Mouse (Mus musculus) cerebral cortex, adult 2 months (tissue): Measurements from ENCODE around the gene Hist1h2bq.

Source experiments
- whole genome bisulfite sequencing: fragments of 180-500 bp; shearing (Covaris S2); methylation state at CpG from one replicate; pipeline ENCODE4 v1.1.7; 2018; 5-methylcytosine and 5-hydroxymethylcytosine counted together

Hist1h2bq gene

DNA sequence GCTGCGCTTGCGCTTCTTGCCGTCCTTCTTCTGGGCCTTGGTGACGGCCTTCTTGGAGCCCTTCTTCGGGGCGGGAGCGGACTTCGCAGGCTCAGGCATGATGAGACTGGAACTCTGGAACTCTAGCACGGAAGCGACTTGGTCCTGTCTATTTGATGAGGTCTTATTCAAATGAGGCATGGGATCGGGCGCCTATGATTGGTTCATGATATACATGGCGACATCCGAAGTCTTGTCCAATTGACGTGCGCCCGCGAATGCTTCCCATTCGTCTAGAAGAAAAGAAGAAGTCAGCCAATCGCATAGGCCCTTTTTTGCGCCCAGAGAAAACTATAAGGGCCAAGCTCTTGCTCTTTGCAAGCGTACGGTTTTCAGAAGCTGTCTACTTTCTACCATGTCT is at the start of gene Hist1h2bq, which contains the start of gene Hist1h2ao:
Gene Hist1h2bq, minus strand, starts transcription at position 125 of the 400 bp plus-strand sequence.
Gene Hist1h2ao, plus strand, starts transcription at position 393 of the 400 bp plus-strand sequence.
- no CpG with 5 or more reads among the region's 23 CpGs for WGBS

DNA sequence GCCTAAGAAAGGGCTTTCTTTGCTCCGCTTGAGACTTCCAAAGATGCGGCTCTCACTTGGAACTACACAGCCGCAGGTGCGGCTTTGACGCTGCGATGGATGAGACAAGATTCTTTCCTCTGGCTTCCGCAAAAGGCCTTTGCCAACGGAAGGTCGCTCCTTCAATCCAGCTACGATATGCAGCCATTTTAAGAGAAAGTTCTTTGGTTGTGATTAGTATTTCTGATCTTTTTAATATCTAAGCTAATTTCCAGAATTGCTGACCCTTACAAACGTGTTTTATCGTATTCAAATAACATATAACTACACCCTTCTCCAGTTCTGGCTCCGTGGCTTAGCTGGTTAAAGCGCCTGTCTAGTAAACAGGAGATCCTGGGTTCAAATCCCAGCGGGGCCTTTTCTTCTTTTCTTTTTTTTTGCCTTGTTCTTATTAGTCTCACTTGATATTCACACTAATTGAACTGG is 45.7 kb upstream of the Hist1h2bq start:
- WGBS, result 6% methylated on average over 15 of the region's 15 CpGs

DNA sequence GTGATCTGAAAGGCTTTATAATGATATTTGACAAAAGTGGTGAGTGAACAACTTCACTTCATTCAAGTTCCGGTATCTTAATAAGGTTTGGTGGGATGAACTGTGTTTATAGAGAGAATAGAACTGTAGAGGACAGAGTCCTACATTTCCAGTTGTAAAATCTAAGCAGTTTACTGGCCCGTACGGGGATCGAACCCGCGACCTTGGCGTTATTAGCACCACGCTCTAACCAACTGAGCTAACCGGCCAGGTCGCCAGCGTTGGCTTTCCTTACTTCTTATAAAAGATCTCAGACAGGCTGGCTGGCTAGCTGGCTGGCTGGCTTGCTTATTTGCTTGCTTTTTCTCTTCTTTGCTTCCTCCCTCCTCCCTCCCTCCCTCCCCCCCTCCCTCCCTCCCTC is 45.1 kb upstream of the Hist1h2bq start:
- WGBS, result 8% methylated on average over 11 of the region's 11 CpGs

DNA sequence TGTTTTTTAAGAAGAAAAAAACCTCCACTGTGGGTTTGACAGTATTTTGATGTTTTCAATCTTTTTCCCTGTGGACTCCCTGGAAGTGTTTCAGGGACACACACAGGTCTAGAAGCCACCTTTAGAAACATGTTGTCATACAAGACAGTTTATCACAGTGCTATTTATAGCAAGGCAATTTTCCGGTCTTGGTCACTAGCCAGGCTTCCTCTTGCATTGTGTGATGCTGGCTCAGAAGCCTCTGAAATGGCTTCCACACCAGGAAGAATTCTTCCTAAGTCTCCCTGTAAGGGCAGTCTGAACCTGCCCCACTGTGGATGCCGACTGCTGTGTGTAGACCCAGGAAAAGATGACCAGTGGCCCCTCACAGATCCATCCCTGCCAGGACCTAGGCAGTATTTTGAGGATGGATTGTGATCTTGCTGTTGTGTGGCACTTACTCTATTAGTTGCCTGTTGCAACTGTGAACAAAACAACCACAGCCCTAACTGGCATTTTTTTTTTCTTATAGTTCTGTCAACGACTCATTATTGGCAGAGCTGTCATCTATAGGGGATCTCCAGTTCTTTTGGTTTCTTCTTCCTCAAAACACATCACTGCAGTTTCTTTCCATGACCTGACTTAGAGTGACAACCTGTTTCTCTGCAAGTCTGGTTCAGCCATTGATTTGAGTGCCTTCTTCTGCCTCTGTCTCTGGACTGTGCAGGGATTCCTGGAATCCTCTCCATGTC is 42.4 kb upstream of the Hist1h2bq start:
- WGBS, result 56% methylated on average over 3 of the region's 3 CpGs

DNA sequence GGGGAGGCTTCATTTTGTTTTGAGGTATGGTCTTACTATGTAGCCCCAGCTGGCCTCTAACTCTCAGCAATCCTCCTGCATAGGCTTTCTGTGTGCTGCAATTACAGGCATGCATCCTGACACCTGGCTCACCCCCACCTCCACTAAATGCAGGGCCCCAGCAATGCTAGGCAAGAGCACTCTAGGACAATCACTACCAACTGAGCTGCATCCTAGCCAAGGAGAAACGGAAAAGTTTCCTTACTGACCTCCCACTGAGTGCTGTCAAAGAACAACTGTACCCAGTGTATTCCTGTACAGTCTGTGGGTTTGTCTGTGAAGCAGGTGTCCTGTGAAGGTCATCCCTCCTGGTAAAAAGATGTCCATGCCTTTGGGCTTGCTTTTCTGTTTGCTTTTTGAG is 40.7 kb upstream of the Hist1h2bq start:
- WGBS, result 69% methylated on average over 1 of the region's 1 CpGs

DNA sequence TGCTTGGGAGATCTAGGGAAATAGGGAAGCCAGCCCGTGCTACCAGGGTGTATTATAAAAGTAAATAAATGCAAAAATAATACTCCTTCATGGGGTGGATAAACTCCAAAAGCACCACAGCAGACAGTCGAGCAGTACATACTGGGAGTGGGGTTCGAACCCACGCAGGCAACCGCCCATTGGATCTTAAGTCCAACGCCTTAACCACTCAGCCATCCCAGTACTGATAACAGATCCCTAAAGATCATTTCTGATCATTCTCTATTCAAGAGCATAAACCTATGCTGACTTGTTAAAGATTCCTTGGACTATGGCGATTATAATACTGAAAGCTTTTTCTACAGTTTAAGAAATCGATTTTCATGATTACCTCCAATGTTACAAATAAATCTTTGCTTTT is 37.9 kb upstream of the Hist1h2bq start:
- 37% methylated on average over 8 of the region's 8 CpGs for WGBS

DNA sequence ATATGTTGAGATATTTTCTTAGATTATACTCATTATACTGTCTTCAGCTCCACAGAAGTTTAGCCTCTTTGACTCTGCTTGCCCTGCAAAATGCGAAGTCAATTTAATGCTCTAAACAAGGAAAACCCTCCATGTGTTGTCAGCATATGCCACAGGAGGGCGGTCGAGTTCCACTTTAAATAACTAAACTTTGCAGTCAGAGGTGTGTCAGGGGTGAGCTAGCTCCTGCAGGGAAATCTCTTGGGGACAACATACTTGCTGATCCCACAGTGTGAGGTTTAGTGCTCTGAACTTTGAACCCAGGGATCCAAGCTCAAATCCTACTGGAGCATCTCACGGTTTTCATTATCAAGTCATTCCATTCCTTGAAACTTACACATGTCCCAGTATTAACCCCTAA is 30.5 kb upstream of the Hist1h2bq start:
- no CpG with 5 or more reads among the region's 4 CpGs for WGBS

DNA sequence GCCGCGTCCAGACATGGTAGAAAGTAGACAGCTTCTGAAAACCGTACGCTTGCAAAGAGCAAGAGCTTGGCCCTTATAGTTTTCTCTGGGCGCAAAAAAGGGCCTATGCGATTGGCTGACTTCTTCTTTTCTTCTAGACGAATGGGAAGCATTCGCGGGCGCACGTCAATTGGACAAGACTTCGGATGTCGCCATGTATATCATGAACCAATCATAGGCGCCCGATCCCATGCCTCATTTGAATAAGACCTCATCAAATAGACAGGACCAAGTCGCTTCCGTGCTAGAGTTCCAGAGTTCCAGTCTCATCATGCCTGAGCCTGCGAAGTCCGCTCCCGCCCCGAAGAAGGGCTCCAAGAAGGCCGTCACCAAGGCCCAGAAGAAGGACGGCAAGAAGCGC is 23.5 kb upstream of the Hist1h2bq start, which contains the start of the genes Hist1h2ap and Hist1h2br:
Gene Hist1h2ap, minus strand, starts transcription at position 47 of the 400 bp plus-strand sequence.
Gene Hist1h2br, plus strand, starts transcription at position 283 of the 400 bp plus-strand sequence.
- no CpG with 5 or more reads among the region's 24 CpGs for WGBS

DNA sequence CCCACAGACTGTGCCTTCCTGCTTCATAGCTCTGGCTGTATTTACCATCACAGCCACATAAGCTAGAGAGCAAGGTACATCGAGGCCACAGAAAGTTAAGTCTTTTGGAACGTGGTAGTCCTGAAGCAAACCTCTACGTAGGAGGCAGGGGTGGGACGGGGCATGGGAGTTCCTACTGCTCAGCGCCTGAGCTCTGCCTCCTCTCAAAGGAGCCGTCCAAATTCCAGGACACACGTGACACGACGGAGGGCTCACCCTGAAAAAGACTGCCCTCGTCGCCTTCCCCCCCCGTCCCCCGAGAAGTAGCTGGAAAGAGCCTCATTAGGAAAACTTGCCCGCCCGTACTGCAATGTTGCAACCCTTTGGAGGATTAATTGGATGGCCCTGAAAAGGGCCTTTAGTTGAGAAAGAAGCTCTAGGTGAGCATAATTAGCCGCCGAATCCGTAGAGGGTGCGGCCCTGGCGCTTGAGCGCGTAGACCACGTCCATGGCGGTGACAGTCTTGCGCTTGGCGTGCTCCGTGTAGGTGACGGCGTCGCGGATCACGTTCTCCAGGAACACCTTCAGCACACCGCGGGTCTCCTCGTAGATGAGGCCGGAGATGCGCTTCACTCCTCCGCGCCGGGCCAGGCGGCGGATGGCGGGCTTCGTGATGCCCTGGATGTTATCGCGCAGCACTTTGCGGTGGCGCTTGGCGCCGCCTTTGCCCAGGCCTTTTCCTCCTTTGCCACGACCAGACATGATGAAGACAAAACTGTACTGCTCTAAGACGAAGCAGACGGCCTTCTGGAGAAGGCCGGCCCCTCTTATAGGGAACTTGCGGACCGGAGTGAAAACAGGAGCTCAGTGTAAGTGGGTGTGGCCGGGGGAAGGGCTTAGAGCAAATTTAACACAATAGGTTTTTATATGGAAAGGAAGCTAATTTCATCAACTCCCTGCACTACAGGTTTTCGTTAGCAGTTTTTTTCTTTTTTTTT is 21.7 kb upstream of the Hist1h2bq start, which contains the start of gene Hist1h4n:
Gene Hist1h4n, minus strand, starts transcription at position 779 of the 977 bp plus-strand sequence.
- WGBS, result under 1% methylated on average over 27 of the region's 58 CpGs

DNA sequence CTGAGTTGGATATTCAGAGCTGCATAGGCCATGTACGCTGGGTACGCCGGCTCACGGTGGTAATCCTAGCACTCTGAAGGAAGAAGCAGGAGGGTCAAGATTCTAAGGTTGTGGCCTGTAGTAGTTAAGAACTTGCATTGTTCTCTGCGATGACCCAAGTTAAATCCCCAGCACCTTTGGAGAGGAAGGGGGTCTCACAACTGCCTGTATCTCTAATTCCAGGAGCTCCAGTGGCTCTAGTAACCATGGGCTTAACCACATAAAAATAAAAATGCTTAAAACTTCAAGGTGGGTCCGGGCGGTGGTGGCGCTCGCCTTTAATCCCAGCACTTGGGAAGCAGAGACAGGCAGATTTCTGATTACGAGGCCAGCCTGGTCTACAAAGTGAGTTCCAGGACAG is 20.3 kb upstream of the Hist1h2bq start:
- WGBS, result 94% methylated on average over 10 of the region's 10 CpGs

DNA sequence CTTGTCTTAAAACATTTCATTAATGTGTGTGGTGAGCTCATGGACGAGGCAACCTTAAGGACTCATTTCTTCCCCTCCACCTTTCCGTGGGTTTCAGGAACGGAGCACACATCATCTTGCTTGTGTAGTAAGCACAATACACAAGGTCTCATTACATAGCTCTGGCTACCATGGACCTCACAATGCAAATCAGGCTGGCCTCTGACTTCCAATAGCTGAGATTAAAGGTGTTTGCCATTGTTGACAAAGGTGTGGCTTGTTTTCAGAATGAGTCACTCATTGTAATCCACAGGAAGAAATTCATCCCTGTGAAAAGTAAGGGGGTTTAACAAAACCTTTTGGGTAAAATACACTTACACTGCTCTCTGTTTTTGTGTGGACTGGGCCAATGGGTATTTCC is 18.5 kb upstream of the Hist1h2bq start:
- 78% methylated on average over 3 of the region's 3 CpGs for WGBS

DNA sequence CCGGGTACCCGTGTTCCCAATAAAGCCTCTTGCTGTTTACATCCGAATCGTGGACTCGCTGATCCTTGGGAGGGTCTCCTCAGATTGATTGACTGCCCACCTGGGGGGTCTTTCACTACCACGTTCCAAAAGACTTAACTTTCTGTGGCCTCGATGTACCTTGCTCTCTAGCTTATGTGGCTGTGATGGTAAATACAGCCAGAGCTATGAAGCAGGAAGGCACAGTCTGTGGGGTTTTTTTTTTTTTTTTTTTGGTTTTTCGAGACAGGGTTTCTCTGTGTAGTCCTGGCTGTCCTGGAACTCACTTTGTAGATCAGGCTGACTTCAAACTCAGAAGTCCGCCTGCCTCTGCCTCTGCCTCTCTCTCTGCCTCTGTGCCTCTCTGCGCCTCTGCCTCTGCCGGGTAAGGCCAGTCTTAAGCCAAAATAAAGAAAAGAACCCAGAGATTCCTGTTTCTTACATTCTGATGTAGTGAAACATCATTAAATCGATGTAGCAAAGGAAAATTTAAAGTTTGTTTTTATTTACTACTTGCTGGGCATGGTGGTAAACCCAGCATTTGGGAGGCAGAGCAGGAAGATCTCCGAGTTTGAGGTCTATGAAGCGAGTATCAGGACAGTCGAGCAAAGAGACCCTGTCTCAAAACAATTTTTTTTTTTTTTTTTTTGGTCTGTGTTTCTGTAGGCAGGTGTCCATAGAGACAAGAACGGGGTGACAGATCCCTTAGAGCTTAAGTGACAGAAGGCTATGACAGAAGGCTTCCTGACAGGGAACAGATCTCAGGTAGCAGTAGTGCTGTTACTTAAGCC is 10.3 kb upstream of the Hist1h2bq start:
- WGBS, result 68% methylated on average over 6 of the region's 16 CpGs

DNA sequence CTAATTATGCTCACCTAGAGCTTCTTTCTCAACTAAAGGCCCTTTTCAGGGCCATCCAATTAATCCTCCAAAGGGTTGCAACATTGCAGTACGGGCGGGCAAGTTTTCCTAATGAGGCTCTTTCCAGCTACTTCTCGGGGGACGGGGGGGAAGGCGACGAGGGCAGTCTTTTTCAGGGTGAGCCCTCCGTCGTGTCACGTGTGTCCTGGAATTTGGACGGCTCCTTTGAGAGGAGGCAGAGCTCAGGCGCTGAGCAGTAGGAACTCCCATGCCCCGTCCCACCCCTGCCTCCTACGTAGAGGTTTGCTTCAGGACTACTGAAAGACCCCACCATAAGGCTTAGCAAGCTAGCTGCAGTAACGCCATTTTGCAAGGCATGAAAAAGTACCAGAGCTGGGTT is 2.1 kb upstream of the Hist1h2bq start:
- WGBS, result 0% methylated on average over 14 of the region's 14 CpGs

DNA sequence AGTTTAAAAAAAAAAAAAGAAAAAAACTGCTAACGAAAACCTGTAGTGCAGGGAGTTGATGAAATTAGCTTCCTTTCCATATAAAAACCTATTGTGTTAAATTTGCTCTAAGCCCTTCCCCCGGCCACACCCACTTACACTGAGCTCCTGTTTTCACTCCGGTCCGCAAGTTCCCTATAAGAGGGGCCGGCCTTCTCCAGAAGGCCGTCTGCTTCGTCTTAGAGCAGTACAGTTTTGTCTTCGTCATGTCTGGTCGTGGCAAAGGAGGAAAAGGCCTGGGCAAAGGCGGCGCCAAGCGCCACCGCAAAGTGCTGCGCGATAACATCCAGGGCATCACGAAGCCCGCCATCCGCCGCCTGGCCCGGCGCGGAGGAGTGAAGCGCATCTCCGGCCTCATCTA is 1.5 kb upstream of the Hist1h2bq start, which contains the start of gene Hist1h4m:
Gene Hist1h4m, plus strand, starts transcription at position 208 of the 400 bp plus-strand sequence.
- WGBS, result no CpG with 5 or more reads among the region's 24 CpGs

DNA sequence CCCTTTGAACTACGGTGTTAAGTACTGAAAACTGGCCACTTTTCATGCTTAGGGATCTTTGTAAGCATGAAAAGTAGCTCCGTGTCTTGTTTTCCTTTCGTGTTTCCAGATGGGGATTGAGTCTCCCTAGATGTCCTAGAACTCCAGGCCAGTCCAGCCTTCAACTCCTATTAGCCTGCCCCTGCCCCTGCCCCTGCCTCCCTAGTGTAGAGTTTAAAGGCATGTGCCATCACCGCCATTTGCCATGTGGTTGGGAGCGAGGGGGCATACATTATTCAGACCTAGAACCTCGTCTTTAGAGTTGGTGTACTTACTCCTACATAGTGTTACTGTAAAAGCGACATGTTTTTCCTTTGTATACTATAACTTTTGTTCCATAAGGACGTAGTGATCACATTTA is 1.1 kb upstream of the Hist1h2bq start:
- WGBS, result no CpG with 5 or more reads among the region's 8 CpGs

DNA sequence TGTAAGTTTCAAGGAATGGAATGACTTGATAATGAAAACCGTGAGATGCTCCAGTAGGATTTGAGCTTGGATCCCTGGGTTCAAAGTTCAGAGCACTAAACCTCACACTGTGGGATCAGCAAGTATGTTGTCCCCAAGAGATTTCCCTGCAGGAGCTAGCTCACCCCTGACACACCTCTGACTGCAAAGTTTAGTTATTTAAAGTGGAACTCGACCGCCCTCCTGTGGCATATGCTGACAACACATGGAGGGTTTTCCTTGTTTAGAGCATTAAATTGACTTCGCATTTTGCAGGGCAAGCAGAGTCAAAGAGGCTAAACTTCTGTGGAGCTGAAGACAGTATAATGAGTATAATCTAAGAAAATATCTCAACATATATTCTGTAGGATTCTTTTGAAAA is 6.9 kb downstream of the Hist1h2bq start:
- no CpG with 5 or more reads among the region's 4 CpGs for WGBS

DNA sequence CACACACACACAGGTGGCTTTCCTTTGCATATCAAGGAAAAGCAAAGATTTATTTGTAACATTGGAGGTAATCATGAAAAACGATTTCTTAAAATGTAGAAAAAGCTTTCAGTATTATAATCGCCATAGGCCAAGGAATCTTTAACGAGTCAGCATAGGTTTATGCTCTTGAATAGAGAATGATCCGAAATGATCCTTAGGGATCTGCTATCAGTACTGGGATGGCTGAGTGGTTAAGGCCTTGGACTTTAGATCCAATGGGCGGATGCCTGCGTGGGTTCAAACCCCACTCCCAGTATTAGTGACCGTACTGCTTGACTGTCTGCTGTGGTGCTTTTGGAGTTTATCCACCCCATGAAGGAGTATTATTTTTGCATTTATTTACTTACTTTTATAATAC is 14.4 kb downstream of the Hist1h2bq start:
- WGBS, result 93% methylated on average over 7 of the region's 7 CpGs

DNA sequence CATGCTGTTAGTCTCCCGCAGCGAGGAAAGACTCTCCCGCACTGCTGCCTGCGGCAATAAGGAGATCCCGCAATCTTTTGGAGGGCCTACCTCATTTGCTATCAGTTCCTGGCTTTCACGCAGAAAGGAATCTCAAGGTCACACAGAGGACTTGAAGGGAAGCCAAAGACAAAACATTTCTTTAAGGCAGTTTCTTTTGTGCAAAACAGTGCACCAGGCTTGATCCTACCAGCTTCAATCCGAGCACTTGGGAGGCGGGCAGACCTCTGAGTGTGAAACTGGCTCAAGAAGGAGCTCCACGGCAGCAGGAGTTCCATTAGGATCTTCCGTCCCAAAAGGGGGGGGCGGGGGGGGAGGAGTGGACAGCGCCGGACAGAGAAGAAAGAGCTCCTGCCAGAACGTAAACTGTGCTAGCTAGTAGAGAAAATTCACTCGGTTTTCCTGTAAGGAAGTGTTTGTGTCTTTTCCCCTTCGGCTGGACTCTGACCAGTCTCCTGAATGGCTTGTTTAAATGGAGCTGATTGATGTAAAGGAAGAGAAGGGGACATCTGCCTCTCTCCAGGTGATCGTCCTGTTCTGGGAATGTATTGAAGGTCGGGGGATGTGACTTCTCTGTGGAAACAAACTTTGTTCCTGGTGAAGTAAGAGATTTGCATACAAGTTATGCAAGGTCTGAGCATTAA is 19.3 kb downstream of the Hist1h2bq start:
- 15% methylated on average over 17 of the region's 18 CpGs for WGBS

DNA sequence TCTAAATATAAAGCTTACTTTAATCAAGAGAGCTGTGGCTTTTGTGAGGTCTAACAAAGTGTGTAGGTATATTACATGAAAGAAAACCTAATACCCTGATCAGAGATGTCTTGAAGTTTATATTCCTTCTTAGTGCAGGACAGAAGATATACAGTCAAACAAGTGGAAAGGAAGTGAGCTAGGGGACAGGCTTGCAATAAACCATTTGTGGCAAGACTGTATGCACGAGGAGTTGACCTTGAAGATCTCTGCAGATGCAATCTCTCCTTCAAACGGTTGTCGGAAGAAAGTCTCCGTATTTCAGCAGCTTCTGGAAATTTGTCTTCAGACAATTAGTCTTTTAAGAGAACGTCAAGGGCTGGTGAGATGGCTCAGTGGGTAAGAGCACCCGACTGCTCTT is 20.1 kb downstream of the Hist1h2bq start:
- 71% methylated on average over 6 of the region's 6 CpGs for WGBS

DNA sequence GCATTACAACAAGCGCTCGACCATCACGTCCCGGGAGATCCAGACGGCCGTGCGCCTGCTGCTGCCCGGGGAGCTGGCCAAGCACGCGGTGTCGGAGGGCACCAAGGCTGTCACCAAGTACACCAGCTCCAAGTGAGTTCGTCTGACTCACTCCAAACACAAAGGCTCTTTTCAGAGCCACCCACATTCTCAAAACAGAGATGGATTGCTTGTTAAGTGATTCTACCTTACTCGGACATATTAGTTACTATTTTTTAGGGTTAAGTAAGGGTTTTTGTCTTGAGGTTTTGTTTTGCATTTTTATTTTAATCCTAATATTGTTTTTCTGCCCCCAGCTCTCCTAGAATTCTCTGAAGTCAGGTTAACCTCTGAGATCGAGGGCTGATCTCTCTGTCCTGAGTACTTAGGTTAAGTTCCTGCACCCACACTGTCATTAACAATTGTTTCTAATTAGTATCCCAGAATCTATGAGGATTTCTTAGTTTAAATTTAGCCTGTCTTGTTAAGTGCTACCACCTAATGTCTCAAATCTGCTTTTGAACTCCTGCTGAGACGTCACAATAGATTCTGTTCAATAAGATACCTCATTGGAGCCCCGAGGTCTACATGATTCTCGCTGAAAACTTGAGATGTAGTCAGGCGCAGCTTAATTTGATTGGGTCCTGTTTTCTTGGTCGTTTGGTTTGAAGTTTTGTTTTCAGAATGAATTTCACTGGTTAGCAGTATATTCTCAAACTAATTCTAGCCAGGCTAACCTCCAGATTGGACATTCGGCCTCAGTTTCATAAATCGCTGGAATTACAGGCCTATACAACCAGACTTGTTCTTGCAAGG is 22.0 kb downstream of the Hist1h2bq start:
- WGBS, result 29% methylated on average over 19 of the region's 21 CpGs
